Mouse (Mus musculus): Measurements from ENCODE around the gene Rab3il1.

- TF ChIP-seq CTCF (IDR thresholded peaks at IDR 0.05; ENCODE audit: control insufficient read depth, insufficient read depth, insufficient replicate concordance, low read depth, low read length), result no peak
- no peak for TF ChIP-seq POLR2A (IDR thresholded peaks at IDR 0.05; ENCODE audit: control insufficient read depth, low read depth, low read length)
Observed at GRCm38 (mm10) chr19:9998063-9998416, 3.4 kb upstream of the Rab3il1 start.
